Mouse (Mus musculus): ENCODE data around the gene Lrch3.
A peak's percentile ranks its signal among the peaks of the same experiment; 100 is the strongest.

- TF ChIP-seq TCF12 (IDR thresholded peaks at IDR 0.05; ENCODE audit: insufficient read depth, poor library complexity, severe bottlenecking) (no peak), MYOD1 (IDR thresholded peaks at IDR 0.05; ENCODE audit: control insufficient read depth in 1 of 3, insufficient read length in 2 of 3, low read depth in 2 of 3) (no peak), POLR2A (IDR thresholded peaks at IDR 0.05; ENCODE audit: insufficient read length, low read depth) (no peak), SRF (IDR thresholded peaks at IDR 0.05; ENCODE audit: control insufficient read depth, insufficient read length, low read depth) (no peak), USF1 (IDR thresholded peaks at IDR 0.05; ENCODE audit: low read depth) (peak; percentile 16), POLR2AphosphoS2 (IDR thresholded peaks at IDR 0.05; ENCODE audit: insufficient read length, low read depth) (no peak), MAX (IDR thresholded peaks at IDR 0.05; ENCODE audit: low read depth) (no peak), CEBPB (IDR thresholded peaks at IDR 0.05; ENCODE audit: insufficient read depth, poor library complexity, severe bottlenecking) (no peak), MYOG (IDR thresholded peaks at IDR 0.05; ENCODE audit: control insufficient read depth in 1 of 3, insufficient read depth in 1 of 3, insufficient read length in 2 of 3, low read depth in 2 of 3) (no peak), E2F4 (IDR thresholded peaks at IDR 0.05; ENCODE audit: insufficient read depth) (no peak), TCF3 (IDR thresholded peaks at IDR 0.05; ENCODE audit: insufficient read length, low read depth) (no peak), REST (IDR thresholded peaks at IDR 0.05; ENCODE audit: insufficient read depth, insufficient read length) (no peak)
These were observed 7.2 kb upstream of the Lrch3 start for GRCm38 (mm10) chr16:32906727-32907126.
